Mouse (Mus musculus): ENCODE results near the gene Myo10. TPM values are rescaled to one million over a fixed set of nuclear protein-coding genes. Genes with fewer than 3 reads are reported as not detected.
A peak's percentile ranks its signal among the peaks of the same experiment; 100 is the strongest.

The Myo10 gene
- polyA plus RNA-seq, 1 experiment from 2014 or later = 48.4 TPM

DNA sequence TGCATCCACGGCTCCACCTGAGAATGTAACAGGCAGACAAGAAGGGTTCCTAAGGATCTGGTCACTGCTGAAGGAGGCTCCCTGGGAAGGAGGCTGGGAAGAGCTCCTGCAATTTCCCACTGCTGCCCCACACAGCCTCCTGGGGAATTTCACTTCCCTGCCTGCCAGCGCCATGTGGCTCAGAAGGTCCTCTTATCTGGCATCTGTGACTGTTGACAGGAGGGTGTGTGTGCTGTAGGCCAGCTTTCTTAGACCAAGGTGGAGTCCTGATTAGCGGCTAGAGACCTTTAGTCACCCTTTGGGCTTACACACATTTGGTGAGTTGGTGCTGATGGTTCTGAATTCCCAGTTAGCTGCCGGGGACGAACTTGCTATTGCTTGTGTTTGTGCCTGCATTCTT is 28.0 kb downstream of the Myo10 start:
- Histone ChIP-seq H3K9me3 (ENCODE audit: control insufficient read depth, low read length) (no peaks in the 10 kb centered on the region), H3K4me2 (ENCODE audit: low read depth, severe bottlenecking) (no peak overlapping the region), H3K4me3 (ENCODE audit: low read depth, low read length) (no peak overlapping the region), H3K27me3 (ENCODE audit: control insufficient read depth, insufficient read depth, low read length) (no peaks in the 10 kb centered on the region), H3K27ac (replicated peaks; ENCODE audit: low read depth, low read length) (no peak overlapping the region; the same call in 1 of the 2 replicates), H3K36me3 (ENCODE audit: control insufficient read depth, insufficient read depth, low read length) (no peaks in the 10 kb centered on the region), H3K4me1 (ENCODE audit: control insufficient read depth, insufficient read depth, low read length) (peaks cover 31% of the 10 kb centered on the region), H3K9ac (ENCODE audit: low read length) (no peak overlapping the region)
- ATAC-seq (ENCODE audit: insufficient number of reproducible peaks, low FRiP score, low TSS enrichment, low read depth) (no peak), DNase-seq (ENCODE audit: low spot score) (no peak)
- 34% methylated on average over 5 of the region's 5 CpGs for WGBS

- ATAC-seq (ENCODE audit: insufficient number of reproducible peaks, low FRiP score, low TSS enrichment, low read depth) = no peak
- Histone ChIP-seq H3K36me3 (ENCODE audit: control insufficient read depth, insufficient read depth, low read length) (no peaks in the 10 kb centered on the region), H3K4me1 (ENCODE audit: control insufficient read depth, insufficient read depth, low read length) (peaks cover 31% of the 10 kb centered on the region), H3K27ac (replicated peaks; ENCODE audit: low read depth, low read length) (no peak overlapping the region), H3K4me2 (ENCODE audit: low read depth, severe bottlenecking) (no peak overlapping the region), H3K9ac (ENCODE audit: low read length) (no peak overlapping the region), H3K4me3 (ENCODE audit: low read depth, low read length) (no peak overlapping the region), H3K9me3 (ENCODE audit: control insufficient read depth, low read length) (no peaks in the 10 kb centered on the region), H3K27me3 (ENCODE audit: control insufficient read depth, insufficient read depth, low read length) (no peaks in the 10 kb centered on the region)
- WGBS = 68% methylated on average over 7 of the region's 7 CpGs
- no peak for DNase-seq (ENCODE audit: low spot score)
Observed at GRCm38 (mm10) chr15:25651820-25652219, 29.5 kb downstream of the Myo10 start.

- Histone ChIP-seq H3K27ac (replicated peaks; ENCODE audit: low read depth, low read length) (no peak overlapping the region), H3K27me3 (ENCODE audit: control insufficient read depth, insufficient read depth, low read length) (no peaks in the 10 kb centered on the region), H3K9ac (ENCODE audit: low read length) (no peak overlapping the region), H3K4me1 (ENCODE audit: control insufficient read depth, insufficient read depth, low read length) (peaks cover 31% of the 10 kb centered on the region), H3K36me3 (ENCODE audit: control insufficient read depth, insufficient read depth, low read length) (no peaks in the 10 kb centered on the region), H3K4me2 (ENCODE audit: low read depth, severe bottlenecking) (no peak overlapping the region), H3K4me3 (ENCODE audit: low read depth, low read length) (no peak overlapping the region), H3K9me3 (ENCODE audit: control insufficient read depth, low read length) (no peaks in the 10 kb centered on the region)
- WGBS = 58% methylated on average over 5 of the region's 5 CpGs
- no peak for DNase-seq (ENCODE audit: low spot score)
- no peak for ATAC-seq (ENCODE audit: insufficient number of reproducible peaks, low FRiP score, low TSS enrichment, low read depth)
Observed at GRCm38 (mm10) chr15:25652368-25652767, 30.0 kb downstream of the Myo10 start.

- Histone ChIP-seq H3K27me3 (ENCODE audit: control insufficient read depth, insufficient read depth, low read length) (no peaks in the 10 kb centered on the region), H3K27ac (replicated peaks; ENCODE audit: low read depth, low read length) (no peak overlapping the region; the same call in 1 of the 2 replicates), H3K9me3 (ENCODE audit: control insufficient read depth, low read length) (0 out of 2 replicates have a peak, but pooled peaks cover 2% of the 10 kb centered on the region), H3K36me3 (ENCODE audit: control insufficient read depth, insufficient read depth, low read length) (no peaks in the 10 kb centered on the region), H3K4me2 (ENCODE audit: low read depth, severe bottlenecking) (no peak overlapping the region), H3K4me3 (ENCODE audit: low read depth, low read length) (no peak overlapping the region), H3K9ac (ENCODE audit: low read length) (no peak overlapping the region), H3K4me1 (ENCODE audit: control insufficient read depth, insufficient read depth, low read length) (peaks cover 31% of the 10 kb centered on the region)
- DNase-seq (ENCODE audit: low spot score) (no peak), ATAC-seq (ENCODE audit: insufficient number of reproducible peaks, low FRiP score, low TSS enrichment, low read depth) (no peak)
- 77% methylated on average over 6 of the region's 6 CpGs for WGBS
Observed at GRCm38 (mm10) chr15:25652933-25653332, 30.6 kb downstream of the Myo10 start.

- Histone ChIP-seq H3K9ac (ENCODE audit: low read length) (no peak overlapping the region), H3K4me2 (ENCODE audit: low read depth, severe bottlenecking) (no peak overlapping the region), H3K9me3 (ENCODE audit: control insufficient read depth, low read length) (0 out of 2 replicates have a peak, but pooled peaks cover 2% of the 10 kb centered on the region), H3K27ac (replicated peaks; ENCODE audit: low read depth, low read length) (no peak overlapping the region; the same call in 1 of the 2 replicates), H3K4me3 (ENCODE audit: low read depth, low read length) (no peak overlapping the region), H3K27me3 (ENCODE audit: control insufficient read depth, insufficient read depth, low read length) (no peaks in the 10 kb centered on the region), H3K4me1 (ENCODE audit: control insufficient read depth, insufficient read depth, low read length) (peaks cover 31% of the 10 kb centered on the region), H3K36me3 (ENCODE audit: control insufficient read depth, insufficient read depth, low read length) (no peaks in the 10 kb centered on the region)
- peak; percentile 72 for ATAC-seq (ENCODE audit: insufficient number of reproducible peaks, low FRiP score, low TSS enrichment, low read depth)
- 45% methylated on average over 5 of the region's 5 CpGs for WGBS
- DNase-seq (ENCODE audit: low spot score) = no peak
Observed at GRCm38 (mm10) chr15:25653680-25654079, 31.4 kb downstream of the Myo10 start.

DNA sequence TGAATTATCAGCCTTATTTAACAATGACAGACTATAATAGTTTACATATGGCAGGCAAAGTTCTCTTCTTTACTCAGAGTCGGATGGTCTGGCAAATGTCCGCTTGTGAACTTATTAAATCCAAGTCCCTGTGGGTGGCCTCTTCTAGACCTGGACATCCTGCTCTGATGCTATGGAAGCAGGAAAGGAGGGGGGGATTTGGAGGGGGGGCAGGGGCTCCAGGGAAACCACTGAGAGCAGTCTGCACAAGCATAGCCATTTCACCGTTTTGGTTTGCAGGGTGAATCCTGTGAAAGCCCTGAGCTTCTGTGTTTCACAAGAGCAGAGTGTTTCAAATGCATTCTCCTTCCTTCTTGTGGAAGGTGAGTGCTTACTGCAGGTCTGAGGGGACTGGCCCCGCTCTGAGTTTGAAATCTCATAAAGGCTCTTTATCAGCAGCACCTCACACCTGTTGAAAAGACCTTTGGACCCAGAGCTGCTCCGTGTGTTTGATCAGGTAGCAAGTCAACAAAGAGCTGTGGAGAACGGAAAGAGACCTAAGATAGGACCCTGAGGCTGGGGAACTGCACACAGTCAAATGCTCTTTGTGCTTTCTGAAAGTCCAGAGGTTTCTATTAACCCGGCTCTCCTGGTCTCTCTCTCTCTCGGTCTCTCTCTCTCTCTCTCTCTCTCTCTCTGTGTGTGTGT is 40.7 kb downstream of the Myo10 start:
- no peaks in the 10 kb centered on the region for H3K27me3 ChIP-seq (ENCODE audit: control insufficient read depth, insufficient read depth, low read length)
- no peaks in the 10 kb centered on the region for H3K36me3 ChIP-seq (ENCODE audit: control insufficient read depth, insufficient read depth, low read length)
- no peaks in the 10 kb centered on the region for H3K9me3 ChIP-seq (ENCODE audit: control insufficient read depth, low read length)
- H3K4me1 ChIP-seq (ENCODE audit: control insufficient read depth, insufficient read depth, low read length) = peaks cover 23% of the 10 kb centered on the region
- peak overlapping the region; percentile 49 for H3K27ac ChIP-seq (replicated peaks; ENCODE audit: low read depth, low read length)
- 0 out of 2 replicates have a peak overlapping the region, but pooled peaks have one; percentile 14 for H3K9ac ChIP-seq (ENCODE audit: low read length)
- DNase-seq (ENCODE audit: low spot score) (peak; percentile 61), ATAC-seq (ENCODE audit: insufficient number of reproducible peaks, low FRiP score, low TSS enrichment, low read depth) (peak; percentile 82; the same call in 1 of the 2 replicates)
- 11% methylated on average over 8 of the region's 8 CpGs for WGBS
- peak overlapping the region; percentile 21; the same call in 1 of the 2 replicates for H3K4me2 ChIP-seq (ENCODE audit: low read depth, severe bottlenecking)
- no peak overlapping the region for H3K4me3 ChIP-seq (ENCODE audit: low read depth, low read length)

DNA sequence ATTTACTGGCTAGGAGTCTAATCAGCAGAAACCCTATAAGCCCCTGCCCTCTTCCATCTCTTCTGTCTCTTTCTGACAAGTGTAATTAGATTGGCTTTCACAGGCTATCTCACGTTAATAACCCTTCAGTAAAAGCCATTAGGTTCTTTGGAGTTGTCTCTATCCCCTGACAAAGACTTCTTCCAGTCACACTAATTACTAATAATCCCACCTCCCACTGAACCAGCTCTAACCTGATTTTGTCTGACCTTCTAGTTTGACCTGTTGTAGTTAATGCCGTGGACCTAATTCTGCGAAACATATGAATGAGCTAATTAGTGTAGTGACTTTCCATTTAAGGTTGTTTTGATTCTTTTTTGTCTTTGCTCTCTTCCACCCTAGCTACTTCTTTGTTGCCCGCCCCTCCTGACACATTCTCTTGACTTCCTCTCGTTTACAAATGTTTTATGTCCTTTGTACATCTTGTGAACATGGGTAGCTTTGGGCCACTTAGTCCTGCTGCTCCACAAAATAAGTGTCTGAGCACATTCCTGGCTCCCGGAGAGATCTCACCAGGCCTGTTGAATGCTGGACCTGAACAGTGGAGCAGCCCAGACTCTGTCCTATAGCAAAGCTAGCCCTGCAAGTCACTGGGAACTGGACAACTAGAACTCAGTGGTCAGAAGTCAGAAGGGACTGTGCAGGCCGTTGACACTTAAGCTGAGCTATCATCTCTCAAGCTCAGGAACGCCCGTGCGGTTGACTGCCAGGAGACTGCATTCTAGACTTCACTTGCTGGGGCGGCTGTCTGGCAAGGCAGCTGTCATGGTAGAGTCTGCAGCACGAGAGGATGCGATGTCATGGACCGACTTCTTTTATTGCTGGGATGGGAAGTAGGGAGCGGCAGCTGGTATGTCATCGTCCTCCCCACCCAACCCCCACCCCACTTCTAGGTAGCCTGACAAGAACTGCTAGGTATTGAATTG is 47.2 kb downstream of the Myo10 start:
- no peaks in the 10 kb centered on the region for H3K27me3 ChIP-seq (ENCODE audit: control insufficient read depth, insufficient read depth, low read length)
- 37% methylated on average over 16 of the region's 16 CpGs for WGBS
- no peak for ATAC-seq (ENCODE audit: insufficient number of reproducible peaks, low FRiP score, low TSS enrichment, low read depth)
- H3K9me3 ChIP-seq (ENCODE audit: control insufficient read depth, low read length) = no peaks in the 10 kb centered on the region
- DNase-seq (ENCODE audit: low spot score) = no peak
- no peak overlapping the region for H3K9ac ChIP-seq (ENCODE audit: low read length)
- no peak overlapping the region for H3K4me2 ChIP-seq (ENCODE audit: low read depth, severe bottlenecking)
- H3K36me3 ChIP-seq (ENCODE audit: control insufficient read depth, insufficient read depth, low read length) = no peaks in the 10 kb centered on the region
- no peak overlapping the region for H3K4me3 ChIP-seq (ENCODE audit: low read depth, low read length)
- peaks cover 32% of the 10 kb centered on the region for H3K4me1 ChIP-seq (ENCODE audit: control insufficient read depth, insufficient read depth, low read length)
- H3K27ac ChIP-seq (replicated peaks; ENCODE audit: low read depth, low read length) = no peak overlapping the region

DNA sequence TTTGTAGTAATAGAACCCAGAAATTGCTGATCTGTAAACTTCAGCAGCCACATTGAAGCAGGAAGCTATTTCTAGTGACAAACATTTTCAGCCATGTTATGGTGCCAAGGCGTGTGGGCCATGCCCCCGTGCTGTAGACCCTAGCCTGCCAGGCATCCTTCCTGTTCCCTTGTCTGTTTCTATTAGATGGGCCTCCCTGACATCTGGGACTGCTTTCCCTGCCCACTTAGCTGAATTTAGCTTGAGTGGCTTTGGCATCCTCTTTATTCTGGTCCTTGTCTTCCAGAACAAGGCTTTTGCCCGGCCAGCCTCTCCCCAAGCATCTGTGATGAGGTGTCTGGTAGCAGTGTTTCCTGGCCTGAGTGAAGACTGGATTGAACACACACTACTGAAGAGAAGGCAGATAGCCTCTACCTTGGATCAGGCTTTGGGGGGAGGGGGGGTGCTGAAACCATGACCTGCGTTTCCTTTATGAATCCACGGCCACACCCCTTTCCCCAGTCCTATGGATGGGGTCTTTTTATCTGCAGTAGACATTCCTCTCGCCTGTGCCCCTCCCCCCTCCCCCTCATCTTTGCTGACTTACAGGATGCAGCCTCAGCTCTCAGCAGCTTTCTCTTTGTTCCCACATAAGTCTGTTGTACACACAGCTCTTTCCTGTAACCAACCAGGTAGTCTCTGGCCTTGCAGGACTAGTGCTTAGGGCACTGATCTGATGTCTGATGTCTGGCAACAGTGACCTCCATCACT is 51.1 kb downstream of the Myo10 start:
- no peaks in the 10 kb centered on the region for H3K9me3 ChIP-seq (ENCODE audit: control insufficient read depth, low read length)
- H3K27me3 ChIP-seq (ENCODE audit: control insufficient read depth, insufficient read depth, low read length) = no peaks in the 10 kb centered on the region
- WGBS = 32% methylated on average over 6 of the region's 6 CpGs
- no peak overlapping the region for H3K27ac ChIP-seq (replicated peaks; ENCODE audit: low read depth, low read length)
- no peak for ATAC-seq (ENCODE audit: insufficient number of reproducible peaks, low FRiP score, low TSS enrichment, low read depth)
- H3K36me3 ChIP-seq (ENCODE audit: control insufficient read depth, insufficient read depth, low read length) = no peaks in the 10 kb centered on the region; the same call in 1 of the 2 replicates
- no peak overlapping the region for H3K4me3 ChIP-seq (ENCODE audit: low read depth, low read length)
- no peak overlapping the region for H3K4me2 ChIP-seq (ENCODE audit: low read depth, severe bottlenecking)
- H3K4me1 ChIP-seq (ENCODE audit: control insufficient read depth, insufficient read depth, low read length) = peaks cover 41% of the 10 kb centered on the region
- no peak overlapping the region for H3K9ac ChIP-seq (ENCODE audit: low read length)
- no peak for DNase-seq (ENCODE audit: low spot score)
